Mouse (Mus musculus): Measurements from ENCODE around the gene Slfn9. TPM values are rescaled to one million over a fixed set of nuclear protein-coding genes. Genes with fewer than 3 reads are reported as not detected.
"Not testable (repeated sequence)": the region's sequence is repeated elsewhere in the genome, so short reads cannot be mapped to it uniquely, and the experiment has no call there.

Gene Slfn9
- polyA plus RNA-seq, 1 experiment: 28.7 TPM

DNA sequence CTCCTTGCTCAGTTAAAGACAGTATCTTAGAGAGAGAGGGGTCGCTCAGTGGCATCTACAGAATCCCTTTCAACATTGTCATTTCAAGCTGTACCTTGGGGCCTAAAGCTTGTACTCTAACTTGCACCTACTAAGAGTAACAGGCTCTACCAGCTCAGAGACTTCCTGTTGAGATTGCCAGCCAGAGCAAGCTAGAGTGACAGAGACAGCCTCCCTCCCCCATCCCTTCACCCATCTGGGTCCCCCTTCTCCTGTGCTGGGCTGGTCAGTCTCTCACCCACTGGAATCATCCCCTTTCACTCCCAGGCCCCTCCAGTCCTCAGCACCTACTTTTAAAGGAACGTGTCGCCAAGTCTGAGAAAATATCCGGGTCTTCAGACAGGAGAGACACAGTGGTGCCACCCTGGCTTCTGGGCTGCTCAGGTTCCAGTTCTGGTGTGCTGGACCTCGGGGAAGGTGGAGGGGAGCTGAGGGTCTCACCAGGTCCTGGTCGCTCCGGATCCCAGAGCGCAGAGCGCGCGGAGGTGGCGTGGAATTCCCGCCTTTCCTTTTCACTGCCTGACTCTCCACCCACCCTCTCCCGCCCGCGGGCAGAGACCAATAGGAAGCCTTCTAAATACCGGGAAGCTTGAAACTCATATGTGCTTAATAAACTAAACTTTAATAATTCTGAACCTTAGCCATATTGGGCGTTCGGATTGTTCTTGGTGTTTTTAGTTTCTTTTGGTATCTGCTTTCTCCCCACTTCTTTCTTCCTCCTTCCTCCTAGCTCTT, 831 bp downstream of the Slfn9 start:
- not testable (repeated sequence) for H3K4me1 ChIP-seq (ENCODE audit: control insufficient read depth, insufficient read depth, low read length)
- peak; percentile 49 for TF ChIP-seq POLR2A (IDR thresholded peaks at IDR 0.05; ENCODE audit: low read depth, low read length)
- Histone ChIP-seq H3K27ac (ENCODE audit: insufficient read depth, low read length) (peak overlapping the region; percentile 59), H3K4me3 (ENCODE audit: insufficient read depth, low read length) (peak overlapping the region; percentile 73)

DNA sequence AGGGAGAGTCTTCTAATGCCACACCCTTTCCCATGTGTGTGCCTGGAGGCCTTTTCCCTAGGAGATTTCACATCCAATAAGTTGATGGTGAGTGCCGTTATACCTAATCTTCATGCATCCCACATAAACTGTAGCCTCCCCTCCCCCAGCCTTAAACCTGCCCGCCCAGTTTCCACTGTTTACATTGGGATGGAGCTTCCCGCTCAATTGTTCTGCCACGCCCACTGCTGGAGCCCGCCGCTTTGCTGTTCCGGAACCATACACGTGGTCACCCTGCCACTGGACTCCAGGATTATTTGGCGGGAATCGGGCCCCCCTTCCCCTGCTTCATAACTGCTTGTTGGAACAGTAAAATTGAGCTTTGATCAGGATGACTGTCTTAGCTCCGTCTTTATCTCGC, 2.3 kb downstream of the Slfn9 start:
- Histone ChIP-seq H3K4me1 (ENCODE audit: control insufficient read depth, insufficient read depth, low read length) (peaks cover 10% of the 10 kb centered on the region; the same call in 1 of the 2 replicates), H3K4me3 (ENCODE audit: insufficient read depth, low read length) (no peak overlapping the region), H3K27ac (ENCODE audit: insufficient read depth, low read length) (no peak overlapping the region)
- no peak for TF ChIP-seq CTCF (IDR thresholded peaks at IDR 0.05; ENCODE audit: borderline replicate concordance, insufficient read depth, low read length)
- TF ChIP-seq POLR2A (IDR thresholded peaks at IDR 0.05; ENCODE audit: low read depth, low read length): no peak

DNA sequence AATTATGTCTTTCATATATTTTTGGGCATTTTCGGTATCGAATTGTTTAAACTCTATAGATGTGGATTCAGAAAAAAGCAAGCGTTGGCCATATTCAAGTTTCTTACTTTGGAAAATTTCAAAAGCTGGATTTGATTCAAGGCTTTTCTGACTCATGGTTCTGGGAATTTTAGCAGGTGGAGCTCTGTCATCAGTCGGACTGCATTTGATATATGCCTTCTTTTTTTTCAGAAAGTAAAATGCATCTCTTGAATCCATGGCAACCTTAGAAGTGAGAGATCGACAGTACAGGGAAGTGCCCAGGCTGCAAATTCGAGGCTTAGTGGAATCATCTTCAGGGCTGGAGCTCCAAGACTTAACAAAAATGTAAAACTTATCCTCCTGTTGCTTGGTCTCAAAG, 4.0 kb downstream of the Slfn9 start:
- H3K27ac ChIP-seq (ENCODE audit: insufficient read depth, low read length): no peak overlapping the region
- TF ChIP-seq CTCF (IDR thresholded peaks at IDR 0.05; ENCODE audit: borderline replicate concordance, insufficient read depth, low read length) (no peak), POLR2A (IDR thresholded peaks at IDR 0.05; ENCODE audit: low read depth, low read length) (no peak)
- H3K4me1 ChIP-seq (ENCODE audit: control insufficient read depth, insufficient read depth, low read length): peaks cover 10% of the 10 kb centered on the region; the same call in 1 of the 2 replicates
- no peak overlapping the region for H3K4me3 ChIP-seq (ENCODE audit: insufficient read depth, low read length)

- peaks cover 4% of the 10 kb centered on the region; the same call in 1 of the 2 replicates for H3K4me1 ChIP-seq (ENCODE audit: control insufficient read depth, insufficient read depth, low read length)
- H3K27ac ChIP-seq (ENCODE audit: insufficient read depth, low read length): no peak overlapping the region
- no peak overlapping the region for H3K4me3 ChIP-seq (ENCODE audit: insufficient read depth, low read length)
- no peak for TF ChIP-seq CTCF (IDR thresholded peaks at IDR 0.05; ENCODE audit: borderline replicate concordance, insufficient read depth, low read length)
- no peak for TF ChIP-seq POLR2A (IDR thresholded peaks at IDR 0.05; ENCODE audit: low read depth, low read length)
Measured at GRCm38 (mm10) chr11:82983193-82983592, 8.4 kb downstream of the Slfn9 start.

GRCm38 (mm10) chr11:82982409-82982808, 9.2 kb downstream of the Slfn9 start:
- not testable (repeated sequence) for H3K4me3 ChIP-seq (ENCODE audit: insufficient read depth, low read length); H3K4me1 ChIP-seq (ENCODE audit: control insufficient read depth, insufficient read depth, low read length); H3K27ac ChIP-seq (ENCODE audit: insufficient read depth, low read length)

DNA sequence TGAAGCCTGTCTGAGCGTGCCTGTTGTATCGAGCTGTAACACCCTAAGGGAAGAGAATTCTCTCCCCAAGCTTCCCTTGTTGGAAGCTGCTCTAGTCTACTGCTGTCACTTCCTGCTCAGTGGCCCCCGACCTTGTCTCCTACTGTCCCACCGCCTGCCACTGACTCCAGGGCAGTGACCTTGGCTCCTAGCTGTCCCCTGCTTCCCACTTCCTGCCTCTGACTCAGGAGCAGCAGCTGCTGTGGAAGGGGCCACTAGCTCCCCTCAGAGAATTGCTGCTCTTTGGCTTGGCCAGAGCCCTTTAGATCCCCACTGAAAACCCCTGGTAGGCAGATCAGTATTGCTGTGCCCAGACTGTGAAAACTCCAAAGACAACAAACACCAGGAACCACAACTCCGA, 17.7 kb downstream of the Slfn9 start:
- TF ChIP-seq CTCF (IDR thresholded peaks at IDR 0.05; ENCODE audit: borderline replicate concordance, insufficient read depth, low read length) (no peak), POLR2A (IDR thresholded peaks at IDR 0.05; ENCODE audit: low read depth, low read length) (no peak)
- Histone ChIP-seq H3K4me1 (ENCODE audit: control insufficient read depth, insufficient read depth, low read length) (peaks cover 6% of the 10 kb centered on the region; the same call in 1 of the 2 replicates), H3K27ac (ENCODE audit: insufficient read depth, low read length) (no peak overlapping the region), H3K4me3 (ENCODE audit: insufficient read depth, low read length) (no peak overlapping the region)

- peaks cover 6% of the 10 kb centered on the region; the same call in 1 of the 2 replicates for H3K4me1 ChIP-seq (ENCODE audit: control insufficient read depth, insufficient read depth, low read length)
- no peak for TF ChIP-seq POLR2A (IDR thresholded peaks at IDR 0.05; ENCODE audit: low read depth, low read length)
- no peak for TF ChIP-seq CTCF (IDR thresholded peaks at IDR 0.05; ENCODE audit: borderline replicate concordance, insufficient read depth, low read length)
- H3K27ac ChIP-seq (ENCODE audit: insufficient read depth, low read length): no peak overlapping the region
- no peak overlapping the region for H3K4me3 ChIP-seq (ENCODE audit: insufficient read depth, low read length)
Measured at GRCm38 (mm10) chr11:82971590-82971974, 20.0 kb downstream of the Slfn9 start.

GRCm38 (mm10) chr11:82970712-82971589, 20.7 kb downstream of the Slfn9 start:
- Histone ChIP-seq H3K4me1 (ENCODE audit: control insufficient read depth, insufficient read depth, low read length) (peaks cover 6% of the 10 kb centered on the region; the same call in 1 of the 2 replicates), H3K27ac (ENCODE audit: insufficient read depth, low read length) (0 out of 2 replicates have a peak overlapping the region, but pooled peaks have one; percentile 19), H3K4me3 (ENCODE audit: insufficient read depth, low read length) (no peak overlapping the region)
- no peak for TF ChIP-seq POLR2A (IDR thresholded peaks at IDR 0.05; ENCODE audit: low read depth, low read length)
- peak; percentile 28; the same call in 1 of the 2 replicates for TF ChIP-seq CTCF (IDR thresholded peaks at IDR 0.05; ENCODE audit: borderline replicate concordance, insufficient read depth, low read length)

- Histone ChIP-seq H3K4me1 (ENCODE audit: control insufficient read depth, insufficient read depth, low read length) (no peaks in the 10 kb centered on the region), H3K4me3 (ENCODE audit: insufficient read depth, low read length) (no peak overlapping the region), H3K27ac (ENCODE audit: insufficient read depth, low read length) (no peak overlapping the region)
- TF ChIP-seq CTCF (IDR thresholded peaks at IDR 0.05; ENCODE audit: borderline replicate concordance, insufficient read depth, low read length): no peak
Measured at GRCm38 (mm10) chr11:82962215-82962614, 29.4 kb downstream of the Slfn9 start.

- Histone ChIP-seq H3K4me1 (ENCODE audit: control insufficient read depth, insufficient read depth, low read length) (no peaks in the 10 kb centered on the region), H3K27ac (ENCODE audit: insufficient read depth, low read length) (no peak overlapping the region), H3K4me3 (ENCODE audit: insufficient read depth, low read length) (no peak overlapping the region)
- TF ChIP-seq POLR2A (IDR thresholded peaks at IDR 0.05; ENCODE audit: low read depth, low read length) (no peak), CTCF (IDR thresholded peaks at IDR 0.05; ENCODE audit: borderline replicate concordance, insufficient read depth, low read length) (no peak)
Measured at GRCm38 (mm10) chr11:82961743-82962142, 29.9 kb downstream of the Slfn9 start.

Measured in embryonic fibroblast, embryonic 13.5 days (primary cell).